Mouse (Mus musculus): ENCODE results near the gene Ing5. TPM values are rescaled to one million over a fixed set of nuclear protein-coding genes. Genes with fewer than 3 reads are reported as not detected.

The Ing5 gene
- polyA plus RNA-seq, 1 experiment from 2014 or later: 18.1 TPM

- no peak overlapping the region for H3K27ac ChIP-seq (replicated peaks; ENCODE audit: low read depth, low read length)
- DNase-seq (ENCODE audit: low spot score) (no peak), ATAC-seq (replicated peaks; ENCODE audit: insufficient number of reproducible peaks, low FRiP score, low TSS enrichment, low read depth) (no peak)
- H3K36me3 ChIP-seq (replicated peaks; ENCODE audit: control insufficient read depth, insufficient read depth, low read depth, low read length): peaks cover 18% of the 10 kb centered on the region
- no peak overlapping the region for H3K4me3 ChIP-seq (ENCODE audit: low read depth, low read length)
- H3K9ac ChIP-seq (replicated peaks; ENCODE audit: low read length): no peak overlapping the region
- WGBS: 90% methylated on average over 8 of the region's 8 CpGs
- H3K9me3 ChIP-seq (replicated peaks; ENCODE audit: control insufficient read depth, low read length): no peaks in the 10 kb centered on the region
- H3K27me3 ChIP-seq (ENCODE audit: control insufficient read depth, insufficient read depth, low read length): no peaks in the 10 kb centered on the region
- no peaks in the 10 kb centered on the region for H3K4me1 ChIP-seq (ENCODE audit: control insufficient read depth, insufficient read depth, low read length)
- no peak overlapping the region for H3K4me2 ChIP-seq (ENCODE audit: low read depth, low read length)
Observed at GRCm38 (mm10) chr1:93817823-93818532, 14.2 kb downstream of the Ing5 start.

DNA sequence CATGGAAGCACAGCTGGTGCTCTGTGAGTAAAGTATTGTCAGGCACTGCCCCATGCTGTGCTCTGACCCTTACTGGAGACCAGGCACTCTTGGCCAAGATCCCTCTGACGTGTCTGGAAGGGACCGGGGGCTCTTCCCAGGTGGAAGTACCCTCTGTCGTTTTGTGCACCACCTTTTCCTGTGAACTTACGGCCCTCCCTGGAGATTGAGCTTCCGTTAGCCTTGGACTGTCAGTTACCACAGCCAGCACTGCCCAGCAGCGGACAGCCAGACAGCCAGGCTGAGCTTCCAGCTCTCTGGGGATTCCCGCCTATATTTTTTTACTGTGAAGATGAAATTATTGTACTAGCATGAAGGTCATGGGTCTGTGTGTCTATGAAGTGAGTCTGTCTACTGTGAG is 15.0 kb downstream of the Ing5 start:
- no peaks in the 10 kb centered on the region for H3K9me3 ChIP-seq (replicated peaks; ENCODE audit: control insufficient read depth, low read length)
- 93% methylated on average over 7 of the region's 7 CpGs for WGBS
- no peak for ATAC-seq (replicated peaks; ENCODE audit: insufficient number of reproducible peaks, low FRiP score, low TSS enrichment, low read depth)
- no peak overlapping the region for H3K4me2 ChIP-seq (ENCODE audit: low read depth, low read length)
- no peak overlapping the region for H3K27ac ChIP-seq (replicated peaks; ENCODE audit: low read depth, low read length)
- H3K4me1 ChIP-seq (ENCODE audit: control insufficient read depth, insufficient read depth, low read length): no peaks in the 10 kb centered on the region
- H3K27me3 ChIP-seq (ENCODE audit: control insufficient read depth, insufficient read depth, low read length): no peaks in the 10 kb centered on the region
- H3K36me3 ChIP-seq (replicated peaks; ENCODE audit: control insufficient read depth, insufficient read depth, low read depth, low read length): peaks cover 15% of the 10 kb centered on the region
- H3K9ac ChIP-seq (replicated peaks; ENCODE audit: low read length): no peak overlapping the region
- DNase-seq (ENCODE audit: low spot score): no peak
- H3K4me3 ChIP-seq (ENCODE audit: low read depth, low read length): no peak overlapping the region

- no peaks in the 10 kb centered on the region for H3K9me3 ChIP-seq (replicated peaks; ENCODE audit: control insufficient read depth, low read length)
- DNase-seq (ENCODE audit: low spot score) (no peak), ATAC-seq (replicated peaks; ENCODE audit: insufficient number of reproducible peaks, low FRiP score, low TSS enrichment, low read depth) (no peak)
- H3K27ac ChIP-seq (replicated peaks; ENCODE audit: low read depth, low read length): no peak overlapping the region
- H3K4me1 ChIP-seq (ENCODE audit: control insufficient read depth, insufficient read depth, low read length): 0 out of 2 replicates have a peak, but pooled peaks cover 3% of the 10 kb centered on the region
- peak overlapping the region; percentile 73 for H3K9ac ChIP-seq (replicated peaks; ENCODE audit: low read length)
- H3K36me3 ChIP-seq (replicated peaks; ENCODE audit: control insufficient read depth, insufficient read depth, low read depth, low read length): no peaks in the 10 kb centered on the region
- H3K27me3 ChIP-seq (ENCODE audit: control insufficient read depth, insufficient read depth, low read length): no peaks in the 10 kb centered on the region
- no peak overlapping the region for H3K4me3 ChIP-seq (ENCODE audit: low read depth, low read length)
- H3K4me2 ChIP-seq (ENCODE audit: low read depth, low read length): no peak overlapping the region
- 82% methylated on average over 3 of the region's 3 CpGs for WGBS
Observed at GRCm38 (mm10) chr1:93823796-93824495, 20.2 kb downstream of the Ing5 start.

- Histone ChIP-seq H3K9me3 (replicated peaks; ENCODE audit: control insufficient read depth, low read length) (no peaks in the 10 kb centered on the region), H3K27me3 (ENCODE audit: control insufficient read depth, insufficient read depth, low read length) (no peaks in the 10 kb centered on the region), H3K4me3 (ENCODE audit: low read depth, low read length) (peak within 1 kb of the TSS; percentile 53), H3K27ac (replicated peaks; ENCODE audit: low read depth, low read length) (peak within 1 kb of the TSS; percentile 78), H3K36me3 (replicated peaks; ENCODE audit: control insufficient read depth, insufficient read depth, low read depth, low read length) (no peaks in the 10 kb centered on the region), H3K4me1 (ENCODE audit: control insufficient read depth, insufficient read depth, low read length) (0 out of 2 replicates have a peak, but pooled peaks cover 3% of the 10 kb centered on the region), H3K9ac (replicated peaks; ENCODE audit: low read length) (peak within 1 kb of the TSS; percentile 73), H3K4me2 (ENCODE audit: low read depth, low read length) (peak within 1 kb of the TSS; percentile 75)
- DNase-seq (ENCODE audit: low spot score) (no peak), ATAC-seq (replicated peaks; ENCODE audit: insufficient number of reproducible peaks, low FRiP score, low TSS enrichment, low read depth) (peak; percentile 2; the same call in 1 of the 2 replicates)
- 6% methylated on average over 10 of the region's 10 CpGs for WGBS
Observed at GRCm38 (mm10) chr1:93824609-93825008, 20.8 kb downstream of the Ing5 start, which contains the start of gene D2hgdh. Gene D2hgdh, plus strand, starts transcription at chr1:93824909.

DNA sequence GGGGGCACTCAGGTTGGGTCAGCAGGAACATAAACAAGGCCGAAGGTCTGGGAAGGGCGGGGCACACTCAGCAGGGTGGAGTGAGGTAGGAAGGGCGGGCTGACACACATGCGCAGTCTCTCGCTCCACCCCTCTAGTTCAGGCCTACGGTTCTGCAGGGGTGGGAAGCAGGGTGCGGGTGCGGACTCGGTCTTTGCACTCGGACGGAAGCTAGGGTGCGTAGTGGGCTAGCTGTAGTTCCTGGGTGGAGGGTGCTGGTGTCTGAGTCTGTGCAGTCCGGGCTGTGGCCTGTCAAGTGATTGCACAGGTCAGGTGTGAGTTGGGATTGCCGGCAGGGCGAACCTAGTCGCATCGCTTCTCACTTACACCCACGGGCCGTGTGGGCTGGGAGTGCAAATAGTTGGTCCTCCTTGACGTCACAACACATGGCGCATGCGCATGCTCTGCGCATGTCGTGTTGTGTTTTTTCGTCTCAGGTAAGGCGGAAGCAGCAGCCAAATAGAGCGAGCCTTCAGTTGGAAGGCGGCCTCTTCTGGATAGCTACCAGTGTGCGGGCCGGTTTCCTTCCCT is 21.4 kb downstream of the Ing5 start:
- peak; percentile 96 for ATAC-seq (replicated peaks; ENCODE audit: insufficient number of reproducible peaks, low FRiP score, low TSS enrichment, low read depth)
- Histone ChIP-seq H3K9ac (replicated peaks; ENCODE audit: low read length) (peak overlapping the region; percentile 73), H3K4me2 (ENCODE audit: low read depth, low read length) (peak overlapping the region; percentile 75), H3K4me3 (ENCODE audit: low read depth, low read length) (peak overlapping the region; percentile 53), H3K4me1 (ENCODE audit: control insufficient read depth, insufficient read depth, low read length) (0 out of 2 replicates have a peak, but pooled peaks cover 3% of the 10 kb centered on the region), H3K27me3 (ENCODE audit: control insufficient read depth, insufficient read depth, low read length) (no peaks in the 10 kb centered on the region), H3K9me3 (replicated peaks; ENCODE audit: control insufficient read depth, low read length) (no peaks in the 10 kb centered on the region), H3K36me3 (replicated peaks; ENCODE audit: control insufficient read depth, insufficient read depth, low read depth, low read length) (no peaks in the 10 kb centered on the region), H3K27ac (replicated peaks; ENCODE audit: low read depth, low read length) (peak overlapping the region; percentile 78)
- DNase-seq (ENCODE audit: low spot score): peak; percentile 94
- WGBS: 1% methylated on average over 30 of the region's 30 CpGs

DNA sequence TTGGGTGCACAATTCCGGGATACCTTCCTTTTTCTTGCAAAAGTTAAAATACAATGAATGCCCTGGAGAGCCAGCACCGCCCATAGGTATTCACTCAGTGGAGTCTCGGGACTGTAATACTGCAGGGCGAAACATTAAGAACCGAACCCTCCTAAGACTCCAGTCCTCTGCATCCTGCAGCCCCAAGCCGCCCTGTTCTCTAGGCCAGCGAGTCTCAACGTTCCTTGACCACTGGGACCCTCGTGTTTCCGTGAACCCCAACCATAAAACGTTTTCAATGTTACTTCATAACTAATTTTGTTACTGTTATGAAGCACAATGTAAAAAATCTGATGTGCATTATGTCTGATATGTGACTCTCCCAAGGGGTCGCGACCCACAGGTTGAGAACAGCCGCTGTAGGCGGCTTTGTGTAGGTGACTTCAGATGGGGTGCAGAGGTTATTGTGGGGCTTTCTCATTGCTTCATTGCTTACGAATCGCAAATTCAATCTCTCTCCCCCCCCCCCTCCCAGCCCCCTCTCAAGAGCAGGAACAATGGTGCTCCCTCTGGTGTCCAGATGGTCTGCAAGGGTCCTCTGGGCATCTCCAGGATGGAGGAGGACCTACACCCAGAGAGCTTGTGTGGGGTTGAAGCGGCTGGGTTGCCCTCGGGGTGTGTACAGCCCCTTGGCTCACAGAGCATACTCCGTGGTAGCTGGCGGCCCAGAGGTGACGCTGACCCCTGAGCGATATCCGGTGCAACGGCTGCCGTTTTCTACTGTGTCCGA is 22.2 kb downstream of the Ing5 start:
- Histone ChIP-seq H3K9me3 (replicated peaks; ENCODE audit: control insufficient read depth, low read length) (no peaks in the 10 kb centered on the region), H3K36me3 (replicated peaks; ENCODE audit: control insufficient read depth, insufficient read depth, low read depth, low read length) (no peaks in the 10 kb centered on the region), H3K27ac (replicated peaks; ENCODE audit: low read depth, low read length) (peak overlapping the region; percentile 78), H3K27me3 (ENCODE audit: control insufficient read depth, insufficient read depth, low read length) (no peaks in the 10 kb centered on the region), H3K4me2 (ENCODE audit: low read depth, low read length) (peak overlapping the region; percentile 75), H3K4me3 (ENCODE audit: low read depth, low read length) (peak overlapping the region; percentile 53), H3K9ac (replicated peaks; ENCODE audit: low read length) (peak overlapping the region; percentile 73), H3K4me1 (ENCODE audit: control insufficient read depth, insufficient read depth, low read length) (0 out of 2 replicates have a peak, but pooled peaks cover 3% of the 10 kb centered on the region)
- WGBS: 45% methylated on average over 27 of the region's 27 CpGs
- ATAC-seq (replicated peaks; ENCODE audit: insufficient number of reproducible peaks, low FRiP score, low TSS enrichment, low read depth) (no peak; the same call in 1 of the 2 replicates), DNase-seq (ENCODE audit: low spot score) (peak; percentile 9)

DNA sequence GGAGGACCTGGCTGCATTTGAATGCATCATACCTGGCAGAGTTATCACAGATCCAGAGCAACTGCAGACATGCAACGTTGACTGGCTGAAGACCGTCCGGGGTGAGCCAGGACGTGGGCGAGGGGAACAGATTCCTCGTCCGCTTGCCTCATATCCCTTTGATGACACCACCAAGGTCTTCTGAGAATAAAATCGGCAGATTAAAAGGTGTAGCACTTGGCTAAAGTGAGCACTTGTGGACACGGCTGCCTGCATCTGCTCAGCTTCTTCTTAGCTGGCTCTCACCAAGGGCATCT is 22.7 kb downstream of the Ing5 start:
- Histone ChIP-seq H3K4me1 (ENCODE audit: control insufficient read depth, insufficient read depth, low read length) (0 out of 2 replicates have a peak, but pooled peaks cover 3% of the 10 kb centered on the region), H3K9me3 (replicated peaks; ENCODE audit: control insufficient read depth, low read length) (no peaks in the 10 kb centered on the region), H3K27ac (replicated peaks; ENCODE audit: low read depth, low read length) (no peak overlapping the region), H3K27me3 (ENCODE audit: control insufficient read depth, insufficient read depth, low read length) (no peaks in the 10 kb centered on the region), H3K4me2 (ENCODE audit: low read depth, low read length) (no peak overlapping the region), H3K36me3 (replicated peaks; ENCODE audit: control insufficient read depth, insufficient read depth, low read depth, low read length) (no peaks in the 10 kb centered on the region), H3K4me3 (ENCODE audit: low read depth, low read length) (no peak overlapping the region), H3K9ac (replicated peaks; ENCODE audit: low read length) (no peak overlapping the region)
- ATAC-seq (replicated peaks; ENCODE audit: insufficient number of reproducible peaks, low FRiP score, low TSS enrichment, low read depth) (no peak), DNase-seq (ENCODE audit: low spot score) (no peak)
- WGBS: 94% methylated on average over 9 of the region's 9 CpGs
